Mouse (Mus musculus) myocyte (in vitro differentiated cells): ENCODE measurements at regions not wholly inside any gene's neighbourhood (a gene's known extent, or its start where the extent isn't known, plus 50 kb on each side); places are given as distances from the start of the nearest gene placed in this dataset.

Experiments used
- CEBPB ChIP-seq: IDR thresholded peaks from 2 replicates; pipeline ENCODE4 v1.6.1; 2011; ENCODE audit warnings: mild to moderate bottlenecking, moderate library complexity; ENCODE audit not compliant: poor library complexity, insufficient read depth, severe bottlenecking
- E2F4 ChIP-seq: IDR thresholded peaks from one replicate; pipeline ENCODE4 v1.6.1; 2011; ENCODE audit warnings: mild to moderate bottlenecking, control low read depth, moderate library complexity; ENCODE audit not compliant: insufficient read depth
- MAX ChIP-seq: IDR thresholded peaks from one replicate; pipeline ENCODE4 v1.6.1; 2011; ENCODE audit warnings: low read depth, mild to moderate bottlenecking, control low read depth
- MYOD1 ChIP-seq, 3 experiments: IDR thresholded peaks; one replicate each; pipeline ENCODE4 v1.6.1; 2011; ENCODE audit warnings: control low read depth in 2 of 3, low read depth in 2 of 3, mild to moderate bottlenecking in 2 of 3, moderate library complexity in 1 of 3; ENCODE audit not compliant: insufficient read length in 2 of 3, control insufficient read depth in 1 of 3
- MYOG ChIP-seq, 3 experiments: IDR thresholded peaks; one replicate each; pipeline ENCODE4 v1.6.1; 2011; ENCODE audit warnings: control low read depth in 2 of 3, low read depth in 2 of 3, mild to moderate bottlenecking in 2 of 3; ENCODE audit not compliant: insufficient read length in 2 of 3, control insufficient read depth in 1 of 3, insufficient read depth in 1 of 3
- POLR2A ChIP-seq: IDR thresholded peaks from one replicate; pipeline ENCODE4 v1.6.1; 2011; ENCODE audit warnings: low read depth, mild to moderate bottlenecking, control low read depth, moderate library complexity; ENCODE audit not compliant: insufficient read length
- POLR2AphosphoS2 ChIP-seq: IDR thresholded peaks from one replicate; pipeline ENCODE4 v1.6.1; 2011; ENCODE audit warnings: low read depth, control low read depth; ENCODE audit not compliant: insufficient read length
- SRF ChIP-seq: IDR thresholded peaks from one replicate; pipeline ENCODE4 v1.6.1; 2011; ENCODE audit warnings: low read depth; ENCODE audit not compliant: control insufficient read depth, insufficient read length
- TCF12 ChIP-seq: IDR thresholded peaks from one replicate; pipeline ENCODE4 v1.6.1; 2011; ENCODE audit warnings: mild to moderate bottlenecking, control low read depth; ENCODE audit not compliant: poor library complexity, insufficient read depth, severe bottlenecking

GRCm38 (mm10) chr7:69998756-69999155 is 367.8 kb downstream of the Nr2f2 start:
- no peak for TF ChIP-seq CEBPB
- no peak for TF ChIP-seq TCF12
- TF ChIP-seq POLR2A, result no peak
- TF ChIP-seq E2F4, result no peak
- no peak for TF ChIP-seq POLR2AphosphoS2
- no peak for TF ChIP-seq MYOD1 (IDR thresholded peaks at IDR 0.05; ENCODE audit: control insufficient read depth in 1 of 3, insufficient read length in 2 of 3, low read depth in 2 of 3)
- TF ChIP-seq MAX, result no peak
- no peak for TF ChIP-seq SRF
- no peak for TF ChIP-seq MYOG (IDR thresholded peaks at IDR 0.05; ENCODE audit: control insufficient read depth in 1 of 3, insufficient read depth in 1 of 3, insufficient read length in 2 of 3, low read depth in 2 of 3)
